Mouse (Mus musculus) spleen, embryonic (tissue): ENCODE measurements around the gene Smim13.

ENCODE experiments used
- CTCF ChIA-PET: fragments of 350-600 bp; sonication (Branson Sonifier 250); formaldehyde crosslinking; loops from one replicate; lab custom pipeline; 2022; lab: Charles Lee

Gene Smim13

DNA sequence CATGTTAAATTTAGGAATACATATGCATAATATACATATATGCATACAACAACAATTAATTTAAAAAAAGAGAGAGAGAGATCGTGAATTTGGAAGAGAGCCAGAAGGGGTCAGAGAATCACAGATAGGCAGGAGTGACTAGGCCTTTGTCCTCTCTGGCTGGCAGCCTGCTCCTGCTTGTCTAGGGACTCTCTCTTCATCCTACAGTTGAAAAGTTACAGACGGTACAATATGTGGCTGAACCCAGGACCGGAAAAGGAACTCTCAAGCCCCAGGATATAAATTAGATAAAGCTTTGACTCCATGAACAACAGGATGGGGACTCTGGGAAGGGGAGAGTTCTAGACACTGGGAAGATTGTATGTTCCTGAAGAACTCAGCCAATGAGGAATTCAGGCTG lies 36.6 kb downstream of the Smim13 start:
- CTCF ChIA-PET: no interaction called here

DNA sequence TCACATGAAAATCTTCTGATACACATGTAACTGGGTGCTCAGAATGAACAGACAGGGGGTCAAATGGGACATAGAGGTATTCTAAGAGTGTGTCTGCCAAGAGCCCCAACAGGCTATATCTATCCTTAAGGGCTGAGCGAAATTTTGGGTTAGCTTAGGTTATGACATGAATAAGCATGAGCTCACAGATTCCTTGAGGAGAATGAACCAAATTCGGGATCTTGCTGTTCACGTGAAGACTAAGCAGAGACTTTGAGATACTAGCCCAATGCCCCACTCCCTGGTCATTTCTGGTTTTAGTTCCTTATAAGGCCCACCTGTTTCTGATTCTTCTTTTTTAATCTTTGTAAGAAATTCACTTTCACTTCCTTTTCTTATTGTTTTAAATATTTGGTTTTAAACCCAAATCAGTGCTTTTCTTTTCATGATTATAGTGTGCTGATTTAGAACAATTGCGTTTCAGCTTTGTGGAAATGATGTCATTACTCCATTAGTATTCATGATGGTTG lies 41.9 kb downstream of the Smim13 start:
- CTCF ChIA-PET: interaction anchor here (1.0 kb wide), 1 partner anchor 12 kb away, joined by 3 read pairs; no protein-coding TSS in a partner anchor

DNA sequence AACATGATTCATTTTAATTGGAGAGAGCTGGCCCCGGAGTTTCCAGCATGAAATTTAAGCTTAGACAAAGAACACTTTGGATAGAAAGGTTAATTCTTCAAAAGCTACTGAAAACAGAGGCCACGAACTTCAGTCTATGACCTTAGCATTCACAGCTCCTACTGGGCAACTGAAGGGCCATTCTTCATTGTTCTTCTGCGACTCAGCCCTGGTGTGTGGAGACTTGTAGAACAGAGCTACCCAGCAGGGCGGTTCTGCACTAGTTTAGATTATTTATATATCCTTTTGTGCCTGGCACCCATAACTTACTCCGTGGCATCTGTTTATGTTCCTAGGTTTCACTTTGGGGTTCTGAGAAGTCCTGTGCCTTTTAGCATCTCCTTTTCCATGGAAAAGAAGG lies 44.0 kb downstream of the Smim13 start:
- CTCF ChIA-PET: no interaction called here

DNA sequence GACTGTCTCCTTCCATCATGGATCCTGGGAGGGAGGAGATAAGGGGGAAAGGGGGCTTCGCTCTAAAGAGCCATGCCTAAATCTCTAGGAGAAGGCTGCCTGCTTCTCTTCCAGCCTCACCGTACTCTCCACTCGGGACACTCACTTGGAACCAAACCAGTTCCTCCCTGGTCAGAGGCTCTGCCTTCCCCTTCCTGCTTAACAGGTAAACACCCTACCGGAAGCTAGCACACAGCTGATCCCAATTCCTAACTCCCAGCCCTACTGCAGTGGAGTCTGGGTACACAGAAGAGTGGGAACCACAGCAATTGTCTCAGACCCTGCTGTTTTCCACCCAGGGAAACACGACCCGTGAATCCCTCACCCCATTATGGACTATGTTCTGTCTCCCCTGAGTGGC lies 46.2 kb downstream of the Smim13 start:
- CTCF ChIA-PET: interaction anchor here (0.6 kb wide), 4 partner anchors 20 to 629 kb away, joined by 3 to 6 read pairs (median 4); no protein-coding TSS in a partner anchor

DNA sequence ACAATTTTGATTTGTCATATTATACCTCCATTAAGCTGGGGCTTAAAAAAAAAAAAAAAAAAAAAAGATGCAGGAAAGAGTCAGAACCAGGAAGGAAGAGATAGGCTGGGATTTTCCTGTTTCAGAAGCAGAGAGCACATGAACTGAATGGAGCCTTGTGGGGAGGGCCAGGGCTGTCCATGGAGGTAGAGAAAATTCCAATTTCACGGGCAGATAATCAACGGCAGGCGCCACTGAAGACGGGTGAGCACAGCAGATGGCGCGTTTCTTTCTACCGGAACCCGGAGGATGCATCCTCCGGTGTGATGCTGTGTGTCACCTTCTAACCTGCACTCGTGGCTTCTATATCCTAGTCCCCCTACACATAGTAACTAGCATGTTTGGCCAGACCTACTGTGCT lies 46.8 kb downstream of the Smim13 start:
- CTCF ChIA-PET: interaction anchor here (0.6 kb wide), 3 partner anchors 19 to 628 kb away, joined by 3 to 6 read pairs (median 3); no protein-coding TSS in a partner anchor

DNA sequence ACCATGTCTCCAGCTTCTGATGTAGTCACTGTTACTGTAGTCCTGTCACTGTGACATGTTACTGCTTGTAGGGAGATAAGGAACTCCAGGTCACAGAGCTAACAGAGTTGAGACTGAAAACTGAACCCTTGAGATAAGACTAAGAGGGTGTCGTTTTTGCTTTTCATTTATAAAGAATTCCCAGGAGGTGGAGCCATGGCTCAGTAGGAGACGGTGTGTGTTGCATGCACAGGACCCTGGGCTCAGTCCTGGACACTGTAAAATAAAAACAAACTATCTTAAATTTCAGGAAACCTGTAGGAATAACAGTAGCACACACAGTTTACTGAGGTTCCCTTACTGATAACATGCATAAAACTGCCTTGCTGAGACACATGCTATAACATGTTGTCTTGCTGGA lies 48.9 kb downstream of the Smim13 start:
- CTCF ChIA-PET: no interaction called here

DNA sequence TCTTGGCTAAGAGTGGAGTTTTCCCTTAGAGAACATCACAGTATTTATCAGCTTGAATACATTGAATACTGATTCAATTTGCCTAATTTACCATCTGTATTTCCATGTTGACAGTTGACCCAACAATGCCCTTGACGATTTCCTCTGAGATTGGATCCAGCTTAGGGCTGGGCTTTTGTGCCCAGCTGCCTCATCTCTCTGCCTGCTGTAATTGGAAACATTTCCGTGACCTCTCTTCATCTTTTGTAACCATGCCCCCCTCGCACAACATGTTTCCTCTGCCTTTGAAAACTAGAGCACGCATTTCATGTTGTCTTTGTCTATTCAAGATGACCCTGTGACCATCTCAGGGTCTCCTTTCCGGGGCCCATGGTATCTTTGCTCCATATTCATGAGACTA lies 49.4 kb downstream of the Smim13 start:
- CTCF ChIA-PET: no interaction called here

DNA sequence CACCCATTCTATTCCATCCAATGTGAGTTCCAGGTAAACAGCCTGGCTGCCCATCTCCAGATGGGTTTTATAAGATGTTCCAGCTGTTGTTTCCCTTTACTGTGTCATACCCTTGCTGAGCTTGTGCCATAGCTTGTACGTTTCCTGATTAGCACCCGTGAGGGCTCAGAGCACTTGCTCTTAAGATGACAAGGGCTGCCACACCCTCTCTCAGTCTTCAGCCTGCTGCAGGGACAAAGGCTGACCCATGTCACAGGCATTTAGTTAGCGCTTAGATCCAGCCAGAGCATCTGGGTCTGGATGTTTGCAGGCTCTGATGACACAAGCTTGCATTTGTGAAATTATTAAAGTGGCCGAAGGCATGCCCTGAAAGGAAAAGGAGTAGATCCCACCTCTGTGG lies 50.4 kb downstream of the Smim13 start:
- CTCF ChIA-PET: interaction anchor here (0.5 to 1.2 kb wide), 2 partner anchors 32 to 273 kb away, joined by 3 to 8 read pairs; no protein-coding TSS in a partner anchor

DNA sequence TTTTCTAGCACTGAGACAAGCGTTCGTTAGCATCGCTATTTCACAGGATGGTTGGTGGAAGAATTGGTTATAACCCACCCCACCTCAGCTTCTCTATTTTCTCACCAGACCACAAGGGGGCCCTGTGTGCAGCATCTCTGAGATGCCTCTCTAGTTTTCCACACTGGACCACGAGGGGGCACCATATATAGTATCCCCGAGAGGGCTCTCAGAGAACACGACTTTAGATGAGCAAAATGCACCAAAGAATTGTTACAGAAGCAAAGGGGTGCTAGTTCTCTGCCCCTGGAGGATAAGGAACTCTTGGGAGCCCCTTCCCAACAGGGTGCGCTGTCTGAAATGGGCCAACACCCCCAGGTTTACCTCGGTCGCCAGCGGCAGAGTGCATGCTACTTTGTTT lies 53.1 kb downstream of the Smim13 start:
- CTCF ChIA-PET: interaction anchor here (0.6 to 1.7 kb wide), 4 partner anchors 12 to 270 kb away, joined by 3 to 14 read pairs (median 4); no protein-coding TSS in a partner anchor

DNA sequence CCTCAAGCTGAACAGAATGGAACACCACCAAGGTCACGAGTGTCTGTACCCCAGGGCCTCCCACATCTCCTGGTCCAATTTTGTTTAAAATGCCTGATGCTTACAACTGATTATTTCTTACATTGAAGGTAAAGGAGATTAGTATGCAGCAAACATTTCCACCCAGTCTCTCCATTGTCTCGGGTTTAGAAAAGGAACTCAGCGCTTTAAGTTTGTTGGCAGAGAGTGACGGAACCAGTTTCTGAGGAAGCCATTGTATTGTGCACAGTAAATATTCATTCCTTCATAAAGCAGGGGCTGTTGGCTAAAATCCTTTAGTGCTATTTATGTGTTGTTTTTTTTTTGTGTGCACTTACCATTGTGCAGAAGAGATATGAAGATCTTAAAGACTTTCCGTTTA lies 71.1 kb downstream of the Smim13 start:
- CTCF ChIA-PET: no interaction called here

DNA sequence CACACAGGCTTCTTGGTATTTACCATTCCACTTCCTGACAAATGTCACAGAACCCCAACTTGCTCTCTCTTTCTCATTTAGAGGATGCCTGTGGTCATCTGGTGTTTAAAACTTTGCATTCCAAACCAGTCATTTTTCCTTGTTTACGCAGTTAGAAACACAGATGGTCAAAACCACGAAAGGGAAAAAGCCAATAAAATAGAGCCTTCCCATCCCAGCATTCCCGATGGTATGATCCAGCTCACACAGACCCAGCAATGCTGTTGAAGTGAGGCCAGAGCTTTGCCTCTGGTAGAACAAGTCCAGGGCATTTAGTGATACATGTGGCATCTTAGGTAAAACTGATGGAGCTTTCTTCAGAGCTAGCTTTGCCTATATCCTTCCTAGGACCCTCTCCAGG lies 71.8 kb downstream of the Smim13 start:
- CTCF ChIA-PET: interaction anchor here (0.7 kb wide), 1 partner anchor 84 kb away, joined by 6 read pairs; no protein-coding TSS in a partner anchor

DNA sequence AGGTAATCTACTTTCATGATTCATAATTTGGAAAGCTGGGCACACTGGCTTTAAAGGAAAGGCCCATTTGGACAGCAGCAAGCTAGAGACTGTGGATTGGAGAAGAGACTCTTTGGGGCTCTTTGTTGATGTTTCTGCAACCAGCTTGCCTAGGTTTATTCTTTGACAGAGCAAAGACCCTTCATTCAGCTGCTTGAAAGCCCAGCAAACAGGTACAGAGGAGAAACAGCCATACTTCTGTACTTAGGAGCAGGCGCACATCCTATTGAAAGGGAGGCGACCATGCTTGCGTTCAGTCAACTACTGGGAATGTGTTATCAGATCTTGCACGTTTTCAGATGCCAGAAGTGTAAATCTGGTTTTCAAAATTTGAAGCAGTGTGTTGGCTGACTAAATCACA lies 75.0 kb downstream of the Smim13 start:
- CTCF ChIA-PET: no interaction called here

DNA sequence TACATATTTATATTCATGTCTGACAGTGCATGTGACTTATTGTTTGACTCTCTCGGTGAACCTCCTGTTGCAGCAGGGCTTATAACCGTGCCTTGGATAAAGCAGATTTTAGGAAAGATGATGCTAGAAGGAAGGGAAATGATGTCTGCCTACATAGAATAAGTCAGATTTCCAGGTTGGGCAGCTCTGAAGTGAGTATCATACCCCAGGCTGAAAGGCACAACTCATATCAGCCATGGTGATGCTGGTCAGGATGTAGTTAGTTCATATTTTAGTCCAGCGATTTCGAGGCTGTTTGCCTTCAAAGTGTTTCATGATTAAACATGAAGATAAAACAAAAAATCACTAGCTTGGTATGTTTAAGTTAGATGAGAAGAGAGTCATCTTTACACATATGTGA lies 75.7 kb downstream of the Smim13 start:
- CTCF ChIA-PET: no interaction called here

DNA sequence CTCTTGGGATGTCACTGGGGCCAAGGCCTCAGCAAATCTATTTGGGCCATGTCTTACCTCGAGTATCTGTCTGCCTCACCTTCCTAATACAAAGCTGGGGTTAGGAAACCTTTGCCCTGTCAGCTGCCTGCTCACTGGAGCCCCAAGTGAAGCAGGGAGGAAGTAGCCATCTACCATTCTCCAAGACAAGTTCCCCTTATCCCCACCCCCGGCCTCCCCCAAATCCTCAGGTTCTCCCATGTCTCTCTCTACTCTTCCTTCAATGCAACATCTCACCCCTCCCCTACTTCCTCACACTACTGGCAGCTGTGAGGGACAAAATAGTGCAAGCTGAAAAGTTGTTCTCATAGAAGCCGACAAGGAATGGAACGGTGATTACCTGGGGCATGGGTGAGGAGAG lies 76.5 kb downstream of the Smim13 start:
- CTCF ChIA-PET: interaction anchor here (0.6 to 1.2 kb wide), 2 partner anchors 14 to 19 kb away, joined by 3 read pairs; no protein-coding TSS in a partner anchor
